Mouse (Mus musculus): ENCODE results near the gene Stra6.

DNA sequence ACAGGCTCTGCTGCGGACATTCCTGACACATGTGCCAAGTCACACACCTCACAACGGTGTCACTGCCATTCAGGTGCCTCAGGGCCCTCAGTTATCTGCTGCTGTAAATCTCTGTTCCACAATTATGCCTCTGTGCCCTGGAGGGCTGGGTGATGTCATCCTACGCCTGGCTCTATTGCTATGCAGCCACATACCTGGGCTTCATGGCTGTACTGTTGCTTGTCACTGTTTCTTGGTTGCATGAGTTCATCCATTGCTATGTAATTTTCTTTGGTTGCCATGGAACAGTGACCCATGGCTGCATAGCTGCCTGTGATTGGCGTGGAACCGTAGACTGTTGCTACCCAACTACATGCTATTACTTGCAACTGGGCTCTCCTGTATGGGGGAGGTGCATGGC is 7.9 kb upstream of the Stra6 start:
- TF ChIP-seq CTCF (IDR thresholded peaks at IDR 0.05; ENCODE audit: borderline replicate concordance, insufficient read depth, low read length), result no peak
- no peak for TF ChIP-seq POLR2A (IDR thresholded peaks at IDR 0.05; ENCODE audit: low read depth, low read length)
